22 mouse cellular contexts compared by ENCODE assay signal in genomic region chr1:58077882-58078281, GRCm38 (mm10). TPM values are rescaled to one million over a fixed set of nuclear protein-coding genes. Genes with fewer than 3 reads are reported as not detected.
A peak's percentile ranks its signal among the peaks of the same experiment; 100 is the strongest.
DNase-seq lines count a peak whose midpoint lies in the region; ATAC-seq and TF ChIP-seq lines count a peak whose summit lies in the region.
"Had no signal": no experiment of that assay in that cellular context is flagged by ENCODE, and none has a peak within 500 bp of the region (broad histone marks: within the 10 kb centered on the region; RNA-seq: fewer than 3 reads in every experiment).

No protein-coding gene starts in this region.

- no peak for TF ChIP-seq EP300 in liver, postnatal 0 days (IDR thresholded peaks at IDR 0.05; ENCODE audit: low read depth)

- no peak for TF ChIP-seq CTCF in liver, adult 2 months (IDR thresholded peaks at IDR 0.05; ENCODE audit: low read depth, low read length)
- no peak for TF ChIP-seq CTCF in liver, postnatal 0 days (IDR thresholded peaks at IDR 0.05; ENCODE audit: low read depth)

- DNase-seq in heart, adult 11 months: peak; percentile 9
- no peak for DNase-seq in heart, postnatal 4 days
- DNase-seq in liver, adult 2 months (ENCODE audit: extremely low read depth, low read depth, low spot score): peak; percentile 89
- no peak for DNase-seq in liver
- no peak for DNase-seq in liver, postnatal 0 days
- DNase-seq: adrenal gland, adult 2 months; adrenal gland, adult 8-10 months; adrenal gland, postnatal 10 days; adrenal gland, postnatal 14 days; adrenal gland, postnatal 25 days; adrenal gland, postnatal 36 days; B cell, adult 2 months; cerebellum, adult 11 months; cerebellum, adult 11-12 months; cerebellum, adult 18-20 months had no signal

- no peak overlapping the region for H3K4me2 ChIP-seq in liver, postnatal 0 days (ENCODE audit: low read depth, low read length)
- no peak overlapping the region for H3K4me2 ChIP-seq in liver, embryonic 12.5 days

- H3K9me3 ChIP-seq in liver, postnatal 0 days (ENCODE audit: low read length): no peaks in the 10 kb centered on the region
- no peaks in the 10 kb centered on the region for H3K9me3 ChIP-seq in liver, embryonic 12.5 days (replicated peaks)
- H3K9me3 ChIP-seq: G1E had no signal

- no peaks in the 10 kb centered on the region for H3K79me2 ChIP-seq in liver, adult 2 months (ENCODE audit: control insufficient read depth, insufficient read depth, low read length)

- H3K27ac ChIP-seq in liver, adult 2 months (replicated peaks; ENCODE audit: insufficient read depth, low read depth, low read length): peak overlapping the region; percentile 84
- peak overlapping the region; percentile 82 for H3K27ac ChIP-seq in liver, postnatal 0 days (ENCODE audit: low read depth)
- H3K27ac ChIP-seq in liver, embryonic 12.5 days: no peak overlapping the region

- no peak overlapping the region for H3K4me3 ChIP-seq in liver, adult 2 months (ENCODE audit: insufficient read depth, low read depth, low read length)
- H3K4me3 ChIP-seq in liver, postnatal 0 days (ENCODE audit: low read depth, low read length): no peak overlapping the region
- no peak overlapping the region for H3K4me3 ChIP-seq in liver, embryonic 12.5 days

- H3K9ac ChIP-seq in liver, adult 2 months (ENCODE audit: low read depth, low read length): no peak overlapping the region
- H3K9ac ChIP-seq in liver, postnatal 0 days (replicated peaks): no peak overlapping the region
- H3K9ac ChIP-seq in liver, embryonic 12.5 days: no peak overlapping the region

- H3K27me3 ChIP-seq in liver, adult 2 months (ENCODE audit: control insufficient read depth, insufficient read depth, low read length): no peaks in the 10 kb centered on the region
- no peaks in the 10 kb centered on the region for H3K27me3 ChIP-seq in liver, postnatal 0 days (ENCODE audit: insufficient read depth, low read length)
- H3K27me3 ChIP-seq in liver, embryonic 12.5 days (replicated peaks): no peaks in the 10 kb centered on the region
- H3K27me3 ChIP-seq: CH12.LX, Patski had no signal

- peaks cover 15% of the 10 kb centered on the region for H3K4me1 ChIP-seq in liver, adult 2 months (ENCODE audit: control insufficient read depth, insufficient read depth, low read length)
- H3K4me1 ChIP-seq in liver, postnatal 0 days (ENCODE audit: insufficient read depth): no peaks in the 10 kb centered on the region
- no peaks in the 10 kb centered on the region for H3K4me1 ChIP-seq in liver, embryonic 12.5 days

- H3K36me3 ChIP-seq in liver, adult 2 months (ENCODE audit: control insufficient read depth, insufficient read depth, low read length): peaks cover 63% of the 10 kb centered on the region
- H3K36me3 ChIP-seq in liver, postnatal 0 days (replicated peaks; ENCODE audit: insufficient read depth, low read length): no peaks in the 10 kb centered on the region
- H3K36me3 ChIP-seq in liver, embryonic 12.5 days: no peaks in the 10 kb centered on the region
- H3K36me3 ChIP-seq: G1E had no signal

- no peak for TF ChIP-seq POLR2A in liver, adult 2 months (IDR thresholded peaks at IDR 0.05; ENCODE audit: extremely low read depth, insufficient read depth, low read length)

- ATAC-seq in liver, postnatal 0 days: peak; percentile 79
- ATAC-seq in liver, embryonic 12.5 days: no peak
- ATAC-seq: activated CD4-positive, CD25-positive, alpha-beta regulatory T cell, adult 4 months; CD4-positive, CD25-positive, alpha-beta regulatory T cell, adult 4 months; Patski had no signal

RNA-seq across cellular contexts. Expression of gene Aox3, which starts 35.0 kb away (rescaled TPM):
- total RNA-seq in heart, postnatal 4 days (2021): under 1 TPM; 0.14 to 0.26 TPM
- total RNA-seq in liver, adult 2 months (2014; rRNA removed): 244 and 296 TPM in 2 replicates
- 56.6 and 59.0 TPM in 2 replicates for polyA plus RNA-seq in liver, adult 2 months (2012; rRNA removed)
- polyA plus RNA-seq in liver, postnatal 0 days (2015; fragmentation: Nextera tagmentation; extraction: Ambion mirVana): 14.3 and 16.9 TPM in 2 replicates
- polyA plus RNA-seq in liver, embryonic 12.5 days (2016; fragmentation: Nextera tagmentation; extraction: Ambion mirVana): 0.02 TPM in 1 of 2 replicates, not detected in the other
- total RNA-seq: MEL had no signal
- polyA plus RNA-seq: activated CD4-positive, CD25-positive, alpha-beta regulatory T cell, adult 4 months; CD4-positive, CD25-positive, alpha-beta regulatory T cell, adult 4 months; G1E had no signal

RNA-seq across cellular contexts. Expression of gene Aox1, which starts 48.2 kb away (rescaled TPM):
- 1 to 10 TPM; 1.5 to 1.7 TPM for total RNA-seq in heart, postnatal 4 days (2021)
- 37.1 and 53.2 TPM in 2 replicates for total RNA-seq in liver, adult 2 months (2014; rRNA removed)
- 17.8 and 19.5 TPM in 2 replicates for polyA plus RNA-seq in liver, adult 2 months (2012; rRNA removed)
- polyA plus RNA-seq in liver, postnatal 0 days (2015; fragmentation: Nextera tagmentation; extraction: Ambion mirVana): 0.33 and 0.42 TPM in 2 replicates
- 0.06 and 0.07 TPM in 2 replicates for polyA plus RNA-seq in liver, embryonic 12.5 days (2016; fragmentation: Nextera tagmentation; extraction: Ambion mirVana)
- polyA plus RNA-seq: activated CD4-positive, CD25-positive, alpha-beta regulatory T cell, adult 4 months; G1E had no signal

RNA-seq across cellular contexts. Expression of gene Kctd18, which starts 59.1 kb away (rescaled TPM):
- total RNA-seq in heart, postnatal 4 days (2021): 10 to 100 TPM; 10.4 to 10.9 TPM
- 8.3 and 8.9 TPM in 2 replicates for total RNA-seq in liver, adult 2 months (2014; rRNA removed)
- polyA plus RNA-seq in liver, adult 2 months (2012; rRNA removed): 2.1 and 2.9 TPM in 2 replicates
- polyA plus RNA-seq in liver, postnatal 0 days (2015; fragmentation: Nextera tagmentation; extraction: Ambion mirVana): 3.6 and 3.7 TPM in 2 replicates
- polyA plus RNA-seq in liver, embryonic 12.5 days (2016; fragmentation: Nextera tagmentation; extraction: Ambion mirVana): 5.7 and 5.9 TPM in 2 replicates

Comparison
In these comparisons a context has a peak if more than half of its experiments do, and no peak if none do; other contexts are left out.
1. DNase-seq: peak in heart, adult 11 months (single experiment) and liver, adult 2 months (single experiment); none in heart, postnatal 4 days (single experiment), liver (single experiment) and liver, postnatal 0 days (single experiment).
2. RNA of gene Aox3, which starts 35.0 kb away (polyA plus RNA-seq): 56.6 to 59.0 TPM in liver, adult 2 months and 14.3 to 16.9 TPM in liver, postnatal 0 days; 0.02 TPM in liver, embryonic 12.5 days; every median in the first group is over 10 times any median in the second.
3. RNA of gene Aox1, which starts 48.2 kb away (polyA plus RNA-seq): 17.8 to 19.5 TPM in liver, adult 2 months; 0.33 to 0.42 TPM in liver, postnatal 0 days and 0.06 to 0.07 TPM in liver, embryonic 12.5 days; every median in the first group is over 10 times any median in the second.